Mouse (Mus musculus): ENCODE data around the gene H2al1b. TPM values are rescaled to one million over a fixed set of nuclear protein-coding genes. Genes with fewer than 3 reads are reported as not detected.
"Not testable (repeated sequence)": the region's sequence is repeated elsewhere in the genome, so short reads cannot be mapped to it uniquely, and the experiment has no call there.

Gene H2al1b
- polyA plus RNA-seq, 1 experiment from 2014 or later = not detected

DNA sequence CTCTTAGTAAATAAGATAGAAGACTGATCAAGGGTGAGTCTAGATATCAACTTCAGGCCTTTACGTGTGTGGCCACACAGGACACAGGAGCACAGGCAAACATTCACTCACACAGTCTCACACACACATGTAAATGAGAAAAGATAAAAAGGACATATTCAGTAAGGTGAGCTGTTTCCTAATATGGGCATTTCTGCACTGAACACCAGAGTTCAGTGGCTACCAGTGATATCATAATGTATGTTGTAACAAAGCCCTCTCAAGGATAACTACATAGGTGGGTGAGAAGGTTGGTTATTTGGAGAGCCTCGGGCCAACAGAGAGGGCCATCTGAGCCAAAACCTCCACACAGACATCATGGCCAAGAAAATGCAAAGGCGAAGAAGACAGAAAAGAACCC, 9.4 kb downstream of the H2al1b start, which contains the start of gene H2al1e:
Gene H2al1e (plus strand): TSS at position 301 of the 400 bp plus-strand sequence.
- not testable (repeated sequence) for H3K27me3 ChIP-seq (ENCODE audit: control insufficient read depth, insufficient read depth, low read length); H3K9ac ChIP-seq (ENCODE audit: low read length); H3K4me2 ChIP-seq (replicated peaks; ENCODE audit: low read depth); ATAC-seq (ENCODE audit: low FRiP score, low TSS enrichment); DNase-seq (ENCODE audit: low spot score); H3K4me1 ChIP-seq (replicated peaks; ENCODE audit: control insufficient read depth, insufficient read depth); H3K9me3 ChIP-seq (ENCODE audit: control insufficient read depth, low read length); H3K4me3 ChIP-seq (ENCODE audit: low read depth, low read length); H3K36me3 ChIP-seq (ENCODE audit: control insufficient read depth, insufficient read depth, low read length); H3K27ac ChIP-seq (replicated peaks)
- WGBS = no CpG with 5 or more reads among the region's 3 CpGs

DNA sequence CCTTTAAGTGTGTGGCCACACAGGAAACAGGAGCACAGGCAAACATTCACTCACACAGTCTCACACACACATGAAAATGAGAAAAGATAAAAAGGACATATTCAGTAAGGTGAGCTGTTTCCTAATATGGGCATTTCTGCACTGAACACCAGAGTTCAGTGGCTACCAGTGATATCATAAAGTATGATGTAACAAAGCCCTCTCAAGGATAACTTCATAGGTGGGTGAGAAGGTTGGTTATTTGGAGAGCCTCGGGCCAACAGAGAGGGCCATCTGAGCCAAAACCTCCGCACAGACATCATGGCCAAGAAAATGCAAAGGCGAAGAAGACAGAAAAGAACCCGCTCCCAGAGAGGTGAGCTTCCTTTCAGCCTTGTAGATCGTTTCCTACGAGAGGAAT, 12.6 kb downstream of the H2al1b start, which contains the start of gene H2al1f:
Gene H2al1f (plus strand): TSS at position 301 of the 400 bp plus-strand sequence.
- H3K9me3 ChIP-seq (ENCODE audit: control insufficient read depth, low read length); H3K27me3 ChIP-seq (ENCODE audit: control insufficient read depth, insufficient read depth, low read length); H3K27ac ChIP-seq (replicated peaks); DNase-seq (ENCODE audit: low spot score); ATAC-seq (ENCODE audit: low FRiP score, low TSS enrichment); H3K36me3 ChIP-seq (ENCODE audit: control insufficient read depth, insufficient read depth, low read length); H3K4me3 ChIP-seq (ENCODE audit: low read depth, low read length); H3K9ac ChIP-seq (ENCODE audit: low read length); H3K4me1 ChIP-seq (replicated peaks; ENCODE audit: control insufficient read depth, insufficient read depth); H3K4me2 ChIP-seq (replicated peaks; ENCODE audit: low read depth): not testable (repeated sequence)
- no CpG with 5 or more reads among the region's 6 CpGs for WGBS

DNA sequence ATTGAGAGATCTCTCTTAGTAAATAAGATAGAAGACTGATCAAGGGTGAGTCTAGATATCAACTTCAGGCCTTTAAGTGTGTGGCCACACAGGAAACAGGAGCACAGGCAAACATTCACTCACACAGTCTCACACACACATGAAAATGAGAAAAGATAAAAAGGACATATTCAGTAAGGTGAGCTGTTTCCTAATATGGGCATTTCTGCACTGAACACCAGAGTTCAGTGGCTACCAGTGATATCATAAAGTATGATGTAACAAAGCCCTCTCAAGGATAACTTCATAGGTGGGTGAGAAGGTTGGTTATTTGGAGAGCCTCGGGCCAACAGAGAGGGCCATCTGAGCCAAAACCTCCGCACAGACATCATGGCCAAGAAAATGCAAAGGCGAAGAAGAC, 15.7 kb downstream of the H2al1b start, which contains the start of gene H2al1g:
Gene H2al1g (plus strand): TSS at position 301 of the 400 bp plus-strand sequence.
- H3K4me3 ChIP-seq (ENCODE audit: low read depth, low read length); DNase-seq (ENCODE audit: low spot score); H3K36me3 ChIP-seq (ENCODE audit: control insufficient read depth, insufficient read depth, low read length); H3K9ac ChIP-seq (ENCODE audit: low read length); H3K4me2 ChIP-seq (replicated peaks; ENCODE audit: low read depth); ATAC-seq (ENCODE audit: low FRiP score, low TSS enrichment); H3K27me3 ChIP-seq (ENCODE audit: control insufficient read depth, insufficient read depth, low read length); H3K9me3 ChIP-seq (ENCODE audit: control insufficient read depth, low read length); H3K4me1 ChIP-seq (replicated peaks; ENCODE audit: control insufficient read depth, insufficient read depth); H3K27ac ChIP-seq (replicated peaks): not testable (repeated sequence)
- no CpG with 5 or more reads among the region's 3 CpGs for WGBS

DNA sequence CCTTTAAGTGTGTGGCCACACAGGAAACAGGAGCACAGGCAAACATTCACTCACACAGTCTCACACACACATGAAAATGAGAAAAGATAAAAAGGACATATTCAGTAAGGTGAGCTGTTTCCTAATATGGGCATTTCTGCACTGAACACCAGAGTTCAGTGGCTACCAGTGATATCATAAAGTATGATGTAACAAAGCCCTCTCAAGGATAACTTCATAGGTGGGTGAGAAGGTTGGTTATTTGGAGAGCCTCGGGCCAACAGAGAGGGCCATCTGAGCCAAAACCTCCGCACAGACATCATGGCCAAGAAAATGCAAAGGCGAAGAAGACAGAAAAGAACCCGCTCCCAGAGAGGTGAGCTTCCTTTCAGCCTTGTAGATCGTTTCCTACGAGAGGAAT, 19.0 kb downstream of the H2al1b start, which contains the start of gene H2al1h:
Gene H2al1h (plus strand): TSS at position 301 of the 400 bp plus-strand sequence.
- not testable (repeated sequence) for H3K4me1 ChIP-seq (replicated peaks; ENCODE audit: control insufficient read depth, insufficient read depth); DNase-seq (ENCODE audit: low spot score); H3K9me3 ChIP-seq (ENCODE audit: control insufficient read depth, low read length); H3K4me3 ChIP-seq (ENCODE audit: low read depth, low read length); ATAC-seq (ENCODE audit: low FRiP score, low TSS enrichment); H3K27me3 ChIP-seq (ENCODE audit: control insufficient read depth, insufficient read depth, low read length); H3K9ac ChIP-seq (ENCODE audit: low read length); H3K4me2 ChIP-seq (replicated peaks; ENCODE audit: low read depth); H3K27ac ChIP-seq (replicated peaks); H3K36me3 ChIP-seq (ENCODE audit: control insufficient read depth, insufficient read depth, low read length)
- whole genome bisulfite sequencing = no CpG with 5 or more reads among the region's 6 CpGs

DNA sequence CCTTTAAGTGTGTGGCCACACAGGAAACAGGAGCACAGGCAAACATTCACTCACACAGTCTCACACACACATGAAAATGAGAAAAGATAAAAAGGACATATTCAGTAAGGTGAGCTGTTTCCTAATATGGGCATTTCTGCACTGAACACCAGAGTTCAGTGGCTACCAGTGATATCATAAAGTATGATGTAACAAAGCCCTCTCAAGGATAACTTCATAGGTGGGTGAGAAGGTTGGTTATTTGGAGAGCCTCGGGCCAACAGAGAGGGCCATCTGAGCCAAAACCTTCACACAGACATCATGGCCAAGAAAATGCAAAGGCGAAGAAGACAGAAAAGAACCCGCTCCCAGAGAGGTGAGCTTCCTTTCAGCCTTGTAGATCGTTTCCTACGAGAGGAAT, 22.1 kb downstream of the H2al1b start, which contains the start of gene H2al1i:
Gene H2al1i (plus strand): TSS at position 301 of the 400 bp plus-strand sequence.
- 100% methylated on average over 3 of the region's 5 CpGs for whole genome bisulfite sequencing
- ATAC-seq (ENCODE audit: low FRiP score, low TSS enrichment); H3K27me3 ChIP-seq (ENCODE audit: control insufficient read depth, insufficient read depth, low read length); H3K4me2 ChIP-seq (replicated peaks; ENCODE audit: low read depth); H3K4me3 ChIP-seq (ENCODE audit: low read depth, low read length); H3K9ac ChIP-seq (ENCODE audit: low read length); H3K27ac ChIP-seq (replicated peaks); H3K36me3 ChIP-seq (ENCODE audit: control insufficient read depth, insufficient read depth, low read length); H3K4me1 ChIP-seq (replicated peaks; ENCODE audit: control insufficient read depth, insufficient read depth); DNase-seq (ENCODE audit: low spot score); H3K9me3 ChIP-seq (ENCODE audit: control insufficient read depth, low read length): not testable (repeated sequence)

DNA sequence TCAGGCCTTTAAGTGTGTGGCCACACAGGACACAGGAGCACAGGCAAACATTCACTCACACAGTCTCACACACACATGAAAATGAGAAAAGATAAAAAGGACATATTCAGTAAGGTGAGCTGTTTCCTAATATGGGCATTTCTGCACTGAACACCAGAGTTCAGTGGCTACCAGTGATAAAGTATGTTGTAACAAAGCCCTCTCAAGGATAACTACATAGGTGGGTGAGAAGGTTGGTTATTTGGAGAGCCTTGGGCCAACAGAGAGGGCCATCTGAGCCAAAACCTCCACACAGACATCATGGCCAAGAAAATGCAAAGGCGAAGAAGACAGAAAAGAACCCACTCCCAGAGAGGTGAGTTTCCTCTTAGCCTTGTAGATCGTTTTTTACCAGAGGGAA, 25.3 kb downstream of the H2al1b start, which contains the start of gene H2al1j:
Gene H2al1j (plus strand): TSS at position 301 of the 400 bp plus-strand sequence.
- not testable (repeated sequence) for ATAC-seq (ENCODE audit: low FRiP score, low TSS enrichment); H3K9ac ChIP-seq (ENCODE audit: low read length); H3K4me1 ChIP-seq (replicated peaks; ENCODE audit: control insufficient read depth, insufficient read depth); H3K9me3 ChIP-seq (ENCODE audit: control insufficient read depth, low read length); H3K36me3 ChIP-seq (ENCODE audit: control insufficient read depth, insufficient read depth, low read length); H3K27me3 ChIP-seq (ENCODE audit: control insufficient read depth, insufficient read depth, low read length); H3K27ac ChIP-seq (replicated peaks); DNase-seq (ENCODE audit: low spot score); H3K4me2 ChIP-seq (replicated peaks; ENCODE audit: low read depth); H3K4me3 ChIP-seq (ENCODE audit: low read depth, low read length)
- 91% methylated on average over 2 of the region's 2 CpGs for WGBS

DNA sequence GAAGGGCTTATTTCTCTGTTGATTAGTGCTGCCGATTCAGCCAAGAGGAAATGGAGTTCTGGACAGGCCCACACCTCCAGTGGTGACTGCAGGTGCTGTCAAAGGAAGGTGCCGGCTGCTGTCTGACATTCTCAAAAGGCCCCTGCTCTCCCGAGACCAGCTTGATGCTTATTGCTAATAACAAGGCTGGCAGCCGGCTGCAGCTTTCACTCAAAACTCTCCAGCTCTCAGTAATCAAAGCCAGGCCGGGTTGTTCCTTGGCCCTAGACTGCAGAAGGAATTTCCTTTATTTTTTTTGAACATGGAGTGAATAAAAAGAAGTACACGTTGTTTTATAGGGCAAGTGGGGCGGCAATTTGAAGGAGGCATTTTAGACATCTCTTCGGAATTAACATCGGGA, 43.5 kb downstream of the H2al1b start:
- Histone ChIP-seq H3K9ac (ENCODE audit: low read length) (no peak overlapping the region), H3K9me3 (ENCODE audit: control insufficient read depth, low read length) (no peaks in the 10 kb centered on the region), H3K27ac (replicated peaks) (no peak overlapping the region), H3K27me3 (ENCODE audit: control insufficient read depth, insufficient read depth, low read length) (no peaks in the 10 kb centered on the region), H3K36me3 (ENCODE audit: control insufficient read depth, insufficient read depth, low read length) (no peaks in the 10 kb centered on the region), H3K4me2 (replicated peaks; ENCODE audit: low read depth) (no peak overlapping the region), H3K4me1 (replicated peaks; ENCODE audit: control insufficient read depth, insufficient read depth) (no peaks in the 10 kb centered on the region), H3K4me3 (ENCODE audit: low read depth, low read length) (no peak overlapping the region)
- DNase-seq (ENCODE audit: low spot score) = no peak
- no peak for ATAC-seq (ENCODE audit: low FRiP score, low TSS enrichment)
- 65% methylated on average over 9 of the region's 9 CpGs for WGBS
- no peak for TF ChIP-seq CTCF (IDR thresholded peaks at IDR 0.05; ENCODE audit: low read depth)
